Mouse (Mus musculus) urinary bladder, postnatal 4 days (tissue): Measurements from ENCODE around the gene St3gal4.
"Not testable (repeated sequence)": the region's sequence is repeated elsewhere in the genome, so short reads cannot be mapped to it uniquely, and the experiment has no call there.

Source experiments
- DNase-seq, 2 experiments: peaks; one replicate each; pipeline ENCODE4 v3.0.0; 2021 to 2022; ENCODE audit warnings: low spot score in 2 of 2

St3gal4 gene

GRCm38 (mm10) chr9:35119168-35119567, at the start of gene St3gal4:
St3gal4 (minus strand) TSS chr9:35119268.
- DNase-seq: no peak

GRCm38 (mm10) chr9:35166798-35167635, 47.9 kb upstream of the St3gal4 start:
- no peak for DNase-seq

- no peak for DNase-seq
Observed at GRCm38 (mm10) chr9:35166144-35166797, 47.2 kb upstream of the St3gal4 start.

- DNase-seq: no peak
Observed at GRCm38 (mm10) chr9:35164142-35164874, 45.2 kb upstream of the St3gal4 start.

- no peak for DNase-seq
Observed at GRCm38 (mm10) chr9:35163011-35163690, 44.1 kb upstream of the St3gal4 start.

- no peak for DNase-seq
Observed at GRCm38 (mm10) chr9:35161721-35162120, 42.7 kb upstream of the St3gal4 start.

GRCm38 (mm10) chr9:35160662-35161061, 41.6 kb upstream of the St3gal4 start:
- no peak for DNase-seq

GRCm38 (mm10) chr9:35158477-35158876, 39.4 kb upstream of the St3gal4 start:
- no peak for DNase-seq

- no peak for DNase-seq
Observed at GRCm38 (mm10) chr9:35156862-35157261, 37.8 kb upstream of the St3gal4 start.

- DNase-seq: peak in 1 of 2 experiments; percentile 58
Observed at GRCm38 (mm10) chr9:35156002-35156710, 37.1 kb upstream of the St3gal4 start.

- DNase-seq: no peak
Observed at GRCm38 (mm10) chr9:35152923-35153322, 33.9 kb upstream of the St3gal4 start.

GRCm38 (mm10) chr9:35148822-35149221, 29.8 kb upstream of the St3gal4 start:
- DNase-seq: not testable (repeated sequence)

GRCm38 (mm10) chr9:35147261-35147660, 28.2 kb upstream of the St3gal4 start:
- DNase-seq: not testable (repeated sequence)

- no peak for DNase-seq
Observed at GRCm38 (mm10) chr9:35145829-35146228, 26.8 kb upstream of the St3gal4 start.

- DNase-seq: no peak
Observed at GRCm38 (mm10) chr9:35145118-35145517, 26.1 kb upstream of the St3gal4 start.

- DNase-seq: no peak
Observed at GRCm38 (mm10) chr9:35142221-35142620, 23.2 kb upstream of the St3gal4 start.

GRCm38 (mm10) chr9:35139231-35139744, 20.2 kb upstream of the St3gal4 start:
- DNase-seq: no peak

- no peak for DNase-seq
Observed at GRCm38 (mm10) chr9:35138029-35138428, 19.0 kb upstream of the St3gal4 start.

- DNase-seq: no peak
Observed at GRCm38 (mm10) chr9:35135575-35135974, 16.5 kb upstream of the St3gal4 start.

- no peak for DNase-seq
Observed at GRCm38 (mm10) chr9:35131637-35132397, 12.7 kb upstream of the St3gal4 start.
